Mouse (Mus musculus) forebrain, embryonic 16.5 days (tissue): ENCODE measurements at regions not wholly inside any gene's neighbourhood (a gene's known extent, or its start where the extent isn't known, plus 50 kb on each side); places are given as distances from the start of the nearest gene placed in this dataset.

Source experiments
- ATAC-seq: fragments of 200-750 bp; cut with Nextera tagmentation; 2 replicates; pipeline ENCODE4 v1.8.0; 2017; ENCODE audit warnings: mild to moderate bottlenecking, moderate library complexity
- H3K27ac ChIP-seq: fragments of 300-500 bp; sonication (generic); 2 replicates; pipeline ENCODE4 v1.5.1; 2014; ENCODE audit warnings: low read length, control low read depth
- H3K27me3 ChIP-seq: fragments of 300-500 bp; sonication (generic); replicated peaks from 2 replicates; pipeline ENCODE4 v1.6.1; 2014; ENCODE audit warnings: low read length; ENCODE audit not compliant: control insufficient read depth, insufficient read depth
- H3K36me3 ChIP-seq: fragments of 300-500 bp; sonication (generic); 2 replicates; pipeline ENCODE4 v1.6.1; 2014; ENCODE audit not compliant: control insufficient read depth, insufficient read depth
- H3K4me1 ChIP-seq: fragments of 300-500 bp; sonication (generic); replicated peaks from 2 replicates; pipeline ENCODE4 v1.6.1; 2014; ENCODE audit warnings: low read length; ENCODE audit not compliant: control insufficient read depth, insufficient read depth
- H3K4me2 ChIP-seq: fragments of 300-500 bp; sonication (generic); 2 replicates; pipeline ENCODE4 v1.6.1; 2014; ENCODE audit warnings: mild to moderate bottlenecking, low read length, control low read depth
- H3K4me3 ChIP-seq: fragments of 300-500 bp; sonication (generic); replicated peaks from 2 replicates; pipeline ENCODE4 v1.5.1; 2014; ENCODE audit warnings: mild to moderate bottlenecking, low read length, control low read depth
- H3K9ac ChIP-seq: fragments of 300-500 bp; sonication (generic); replicated peaks from 2 replicates; pipeline ENCODE4 v1.6.1; 2014; ENCODE audit warnings: low read depth, low read length, control low read depth
- H3K9me3 ChIP-seq: fragments of 300-500 bp; sonication (generic); 2 replicates; pipeline ENCODE4 v1.6.1; 2016; ENCODE audit warnings: low read length; ENCODE audit not compliant: control insufficient read depth
- WGBS: fragments of 180-500 bp; shearing (Covaris S2); extraction: QIAGEN DNeasy Blood & Tissue Kit; methylation state at CpG from one replicate; pipeline ENCODE4 v1.1.7; 2014; 5-methylcytosine and 5-hydroxymethylcytosine counted together

GRCm38 (mm10) chr3:31459456-31459855 is 149.3 kb upstream of the Slc7a14 start:
- Histone ChIP-seq H3K4me3 (no peak overlapping the region), H3K4me2 (no peak overlapping the region), H3K27ac (no peak overlapping the region), H3K9me3 (no peaks in the 10 kb centered on the region), H3K4me1 (no peaks in the 10 kb centered on the region), H3K36me3 (no peaks in the 10 kb centered on the region), H3K27me3 (no peaks in the 10 kb centered on the region), H3K9ac (no peak overlapping the region)
- 61% methylated on average over 5 of the region's 5 CpGs for WGBS
- ATAC-seq, result peak; percentile 57; the same call in 1 of the 2 replicates

- H3K9me3 ChIP-seq, result no peaks in the 10 kb centered on the region
- no peaks in the 10 kb centered on the region for H3K27me3 ChIP-seq
- H3K36me3 ChIP-seq, result no peaks in the 10 kb centered on the region
- 50% methylated on average over 4 of the region's 4 CpGs for WGBS
- no peak overlapping the region for H3K27ac ChIP-seq
- H3K4me1 ChIP-seq, result no peaks in the 10 kb centered on the region
- peak; percentile 84 for ATAC-seq
- H3K9ac ChIP-seq, result no peak overlapping the region
- no peak overlapping the region for H3K4me2 ChIP-seq
- no peak overlapping the region for H3K4me3 ChIP-seq
Measured at GRCm38 (mm10) chr3:31457938-31458337, 147.8 kb upstream of the Slc7a14 start.

- Histone ChIP-seq H3K9me3 (no peaks in the 10 kb centered on the region), H3K36me3 (no peaks in the 10 kb centered on the region), H3K27ac (no peak overlapping the region), H3K4me2 (no peak overlapping the region), H3K4me1 (no peaks in the 10 kb centered on the region), H3K9ac (no peak overlapping the region), H3K4me3 (no peak overlapping the region), H3K27me3 (no peaks in the 10 kb centered on the region)
- 76% methylated on average over 5 of the region's 5 CpGs for WGBS
- no peak for ATAC-seq
Measured at GRCm38 (mm10) chr3:31455031-31455430, 144.9 kb upstream of the Slc7a14 start.

GRCm38 (mm10) chr3:31444861-31445260 is 134.7 kb upstream of the Slc7a14 start:
- 100% methylated on average over 1 of the region's 1 CpGs for WGBS
- no peak overlapping the region for H3K4me3 ChIP-seq
- H3K4me2 ChIP-seq, result no peak overlapping the region
- H3K9me3 ChIP-seq, result no peaks in the 10 kb centered on the region
- H3K27me3 ChIP-seq, result no peaks in the 10 kb centered on the region
- no peaks in the 10 kb centered on the region for H3K4me1 ChIP-seq
- ATAC-seq, result no peak
- H3K9ac ChIP-seq, result no peak overlapping the region
- H3K27ac ChIP-seq, result no peak overlapping the region
- no peaks in the 10 kb centered on the region for H3K36me3 ChIP-seq

- ATAC-seq, result no peak
- no peak overlapping the region for H3K4me3 ChIP-seq
- no peaks in the 10 kb centered on the region for H3K9me3 ChIP-seq
- WGBS, result 91% methylated on average over 7 of the region's 7 CpGs
- H3K27ac ChIP-seq, result no peak overlapping the region
- H3K9ac ChIP-seq, result no peak overlapping the region
- no peak overlapping the region for H3K4me2 ChIP-seq
- H3K4me1 ChIP-seq, result no peaks in the 10 kb centered on the region
- H3K36me3 ChIP-seq, result no peaks in the 10 kb centered on the region
- H3K27me3 ChIP-seq, result no peaks in the 10 kb centered on the region
Measured at GRCm38 (mm10) chr3:31444311-31444710, 134.1 kb upstream of the Slc7a14 start.

GRCm38 (mm10) chr3:31443894-31444293 is 133.7 kb upstream of the Slc7a14 start:
- no peak overlapping the region for H3K4me2 ChIP-seq
- no peak overlapping the region for H3K9ac ChIP-seq
- H3K9me3 ChIP-seq, result no peaks in the 10 kb centered on the region
- no peak overlapping the region for H3K27ac ChIP-seq
- no peaks in the 10 kb centered on the region for H3K36me3 ChIP-seq
- H3K27me3 ChIP-seq, result no peaks in the 10 kb centered on the region
- H3K4me1 ChIP-seq, result no peaks in the 10 kb centered on the region
- 95% methylated on average over 5 of the region's 5 CpGs for WGBS
- H3K4me3 ChIP-seq, result no peak overlapping the region
- no peak for ATAC-seq

GRCm38 (mm10) chr3:31440282-31440681 is 130.1 kb upstream of the Slc7a14 start:
- WGBS, result 82% methylated on average over 2 of the region's 2 CpGs
- no peak for ATAC-seq
- no peak overlapping the region for H3K9ac ChIP-seq

GRCm38 (mm10) chr3:31437970-31438369 is 127.8 kb upstream of the Slc7a14 start:
- H3K4me1 ChIP-seq, result no peaks in the 10 kb centered on the region
- H3K36me3 ChIP-seq, result no peaks in the 10 kb centered on the region
- no peak overlapping the region for H3K4me3 ChIP-seq
- H3K9me3 ChIP-seq, result no peaks in the 10 kb centered on the region
- no peak overlapping the region for H3K27ac ChIP-seq
- 75% methylated on average over 3 of the region's 3 CpGs for WGBS
- no peak for ATAC-seq
- no peak overlapping the region for H3K9ac ChIP-seq
- H3K27me3 ChIP-seq, result no peaks in the 10 kb centered on the region
- no peak overlapping the region for H3K4me2 ChIP-seq

More at GRCm38 (mm10) chr3:31440282-31440681, 130.1 kb upstream of the Slc7a14 start:
- Histone ChIP-seq H3K4me3 (no peak overlapping the region), H3K36me3 (no peaks in the 10 kb centered on the region), H3K27me3 (no peaks in the 10 kb centered on the region), H3K9me3 (no peaks in the 10 kb centered on the region), H3K4me2 (no peak overlapping the region), H3K4me1 (no peaks in the 10 kb centered on the region), H3K27ac (no peak overlapping the region)

GRCm38 (mm10) chr3:31435204-31435963 is 125.2 kb upstream of the Slc7a14 start:
- H3K4me1 ChIP-seq, result no peaks in the 10 kb centered on the region
- H3K27me3 ChIP-seq, result no peaks in the 10 kb centered on the region
- H3K36me3 ChIP-seq, result no peaks in the 10 kb centered on the region
- no peak overlapping the region for H3K9ac ChIP-seq
- WGBS, result 71% methylated on average over 3 of the region's 3 CpGs
- no peak for ATAC-seq
- no peak overlapping the region for H3K4me3 ChIP-seq
- no peaks in the 10 kb centered on the region for H3K9me3 ChIP-seq
- no peak overlapping the region for H3K4me2 ChIP-seq
- H3K27ac ChIP-seq, result no peak overlapping the region

GRCm38 (mm10) chr3:31433201-31433600 is 123.0 kb upstream of the Slc7a14 start:
- Histone ChIP-seq H3K4me1 (no peaks in the 10 kb centered on the region), H3K9me3 (no peaks in the 10 kb centered on the region), H3K36me3 (no peaks in the 10 kb centered on the region), H3K27ac (no peak overlapping the region), H3K27me3 (no peaks in the 10 kb centered on the region), H3K4me3 (no peak overlapping the region), H3K4me2 (no peak overlapping the region), H3K9ac (no peak overlapping the region)
- 86% methylated on average over 9 of the region's 9 CpGs for whole genome bisulfite sequencing
- ATAC-seq, result no peak
